Mouse (Mus musculus) CD8-positive naive resting alpha-beta T cell, adult 2 months (primary cell): ENCODE measurements around the gene Hivep1.

Experiments used
- DNase-seq, 2 experiments: peaks; one replicate each; pipeline ENCODE4 v3.0.0; 2022; ENCODE audit warnings: low read depth in 2 of 2, low spot score in 2 of 2

Gene Hivep1

DNA sequence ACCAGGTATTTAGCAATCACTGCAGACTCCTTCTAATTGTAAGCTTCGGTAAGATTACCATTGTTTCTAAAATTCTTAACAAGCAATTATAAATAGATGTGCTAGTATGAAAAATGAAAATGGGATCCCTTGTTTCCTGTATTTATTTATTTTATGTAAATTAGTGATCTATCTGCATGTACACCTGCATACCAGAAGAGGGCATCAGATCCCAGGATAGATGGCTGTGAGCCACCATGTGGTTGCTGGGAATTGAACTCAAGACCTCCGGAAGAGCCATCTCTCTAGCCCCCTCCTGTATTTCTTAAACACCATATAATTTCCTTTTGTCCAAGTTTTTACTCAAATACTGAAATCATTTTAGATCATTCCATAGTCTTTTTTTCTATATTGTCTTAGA is 145.8 kb downstream of the Hivep1 start:
- DNase-seq: no peak

DNA sequence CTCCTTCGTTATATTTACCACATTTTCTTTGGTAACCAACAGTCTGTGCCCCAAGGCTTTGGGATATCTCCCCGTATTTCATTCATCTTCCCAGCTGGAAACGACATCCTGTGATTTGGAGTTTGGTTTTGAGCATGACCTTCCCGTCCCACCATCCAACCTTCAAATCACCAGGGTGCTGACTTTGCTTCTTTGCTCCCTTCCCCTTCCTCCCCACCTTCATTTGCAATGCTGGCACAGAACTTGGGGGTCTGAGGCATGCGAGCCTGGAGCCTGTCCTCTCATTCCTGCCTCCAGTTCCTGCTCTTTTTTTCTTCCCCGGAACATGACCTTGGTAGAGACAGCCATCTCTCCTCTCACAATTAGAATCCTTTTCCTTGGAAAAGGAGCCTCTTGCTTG is 161.7 kb downstream of the Hivep1 start:
- DNase-seq: no peak

DNA sequence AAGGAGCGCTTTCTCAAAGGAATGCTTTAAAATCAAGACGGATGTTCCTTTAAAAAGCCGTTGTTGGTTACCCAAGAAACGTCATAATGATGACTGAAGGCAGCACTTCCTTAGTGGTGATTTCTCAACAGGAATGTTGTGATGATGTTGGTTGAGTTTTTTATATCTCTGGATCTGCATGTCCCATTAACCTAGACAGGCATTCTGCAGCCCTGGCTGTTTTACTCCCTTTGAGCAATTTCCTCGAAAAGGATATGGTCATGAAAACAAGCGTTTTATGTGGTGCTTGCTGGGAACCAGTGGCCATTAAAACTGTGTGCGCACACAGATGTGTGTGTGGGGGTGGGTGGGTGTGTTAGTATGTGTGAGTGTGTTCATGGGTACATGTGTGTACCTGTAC is 170.6 kb downstream of the Hivep1 start:
- DNase-seq: no peak

DNA sequence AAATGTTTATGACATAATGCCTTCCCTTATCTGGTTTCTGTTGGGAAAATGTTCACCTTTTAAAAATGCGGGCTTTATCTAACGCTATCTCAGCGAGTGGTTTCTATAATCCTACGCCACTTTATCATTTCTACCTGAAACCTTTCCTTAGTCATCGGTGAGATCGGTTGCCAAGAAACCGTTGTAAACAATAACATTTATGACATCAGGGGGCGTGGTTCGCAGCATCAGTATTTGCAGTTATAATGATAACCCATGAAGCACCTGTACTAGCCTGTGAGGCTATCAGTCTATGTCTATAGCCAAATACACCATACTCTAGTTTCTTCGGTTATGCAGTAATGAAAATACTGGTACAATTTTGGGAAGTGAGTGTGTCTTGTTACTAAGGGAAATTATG is 177.0 kb downstream of the Hivep1 start:
- no peak for DNase-seq

DNA sequence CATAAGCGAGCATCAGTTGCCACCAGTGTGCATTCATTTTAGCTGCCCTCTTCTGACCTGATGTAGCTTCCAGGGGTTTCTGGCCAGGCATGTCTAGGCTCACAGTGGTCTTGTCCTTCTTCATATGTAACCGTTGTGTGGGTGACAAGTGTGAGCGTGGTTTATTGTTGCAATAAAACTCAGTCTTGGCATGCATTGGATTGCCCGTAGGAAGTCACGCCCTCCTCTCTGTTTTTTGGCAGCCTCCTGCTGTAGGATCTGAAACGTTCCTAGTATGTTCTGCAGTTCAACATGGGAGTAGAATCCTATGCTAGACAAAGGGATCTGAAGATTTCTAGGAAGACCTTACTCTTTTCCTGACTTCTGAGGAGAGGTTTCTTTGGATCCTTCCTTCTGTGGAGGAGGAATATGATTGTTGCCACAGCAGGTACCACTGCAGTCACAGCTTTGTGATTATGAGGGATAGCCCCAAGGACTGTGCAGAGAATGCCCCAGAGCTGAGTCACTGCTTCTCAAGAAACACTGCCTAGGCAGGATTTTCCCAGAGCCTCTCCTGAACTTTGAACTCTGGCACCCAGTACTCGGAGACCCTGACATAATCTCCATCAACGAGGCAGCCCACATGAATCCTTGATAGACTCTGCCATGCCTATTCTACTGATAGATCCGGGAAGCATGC is 182.1 kb downstream of the Hivep1 start:
- no peak for DNase-seq

DNA sequence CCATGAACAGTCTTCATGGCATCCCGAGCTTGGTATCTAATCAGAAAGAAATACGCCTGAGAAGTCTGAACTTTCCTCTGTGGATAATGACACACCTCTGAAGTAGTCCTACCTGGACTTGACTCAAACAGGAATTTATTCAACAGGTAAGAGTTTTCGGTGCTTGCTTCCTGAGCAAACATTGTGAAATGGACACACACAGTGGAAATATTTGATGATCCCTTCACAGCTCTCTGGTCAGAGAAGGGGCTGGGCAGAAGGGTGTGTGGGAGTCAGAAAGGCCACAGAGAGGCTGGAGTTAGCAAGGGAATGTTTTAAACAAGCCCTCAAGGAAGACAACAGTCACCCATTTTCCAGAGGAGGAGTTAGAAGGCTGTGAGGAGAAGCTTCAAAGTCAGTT is 186.7 kb downstream of the Hivep1 start:
- no peak for DNase-seq

DNA sequence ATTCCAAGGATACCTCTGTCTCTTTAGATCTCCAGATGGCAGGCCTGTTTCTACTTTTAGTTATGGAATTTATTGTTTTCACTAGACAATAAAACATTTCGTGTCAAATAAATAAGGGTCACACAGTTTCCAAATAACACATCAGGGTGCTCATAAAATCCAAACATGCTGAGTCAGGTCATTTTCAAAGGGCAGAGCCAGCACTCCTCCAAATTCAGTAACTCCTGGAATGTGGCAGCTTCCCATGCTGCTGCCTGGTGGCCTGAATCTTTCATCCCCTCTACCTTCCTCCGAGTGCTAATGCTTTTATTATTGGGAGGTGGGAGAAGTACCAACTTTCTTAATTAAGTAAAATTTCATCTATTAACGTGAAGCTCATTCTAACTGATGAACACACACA is 190.3 kb downstream of the Hivep1 start:
- DNase-seq: no peak
